Mouse (Mus musculus) embryo, embryonic 11.5 days (tissue): ENCODE data around the gene Tspan17.
"Not testable (repeated sequence)": the region's sequence is repeated elsewhere in the genome, so short reads cannot be mapped to it uniquely, and the experiment has no call there.

ENCODE experiments used
- DNase-seq: peaks from one replicate; pipeline ENCODE4 v3.0.0-alpha.2; 2012; ENCODE audit warnings: low read depth, low spot score

Tspan17 gene

GRCm38 (mm10) chr13:54760906-54761305 is 28.3 kb upstream of the Tspan17 start:
- no peak for DNase-seq

- DNase-seq: no peak
Observed at GRCm38 (mm10) chr13:54765281-54766191, 23.6 kb upstream of the Tspan17 start.

GRCm38 (mm10) chr13:54766192-54766768 is 22.9 kb upstream of the Tspan17 start, which contains the start of gene Sncb:
Gene Sncb, minus strand, starts transcription at chr13:54766595.
- DNase-seq: peak; percentile 29

GRCm38 (mm10) chr13:54767012-54767411 is 22.2 kb upstream of the Tspan17 start:
- DNase-seq: no peak

GRCm38 (mm10) chr13:54780592-54780991 is 8.6 kb upstream of the Tspan17 start:
- no peak for DNase-seq

GRCm38 (mm10) chr13:54781086-54781485 is 8.1 kb upstream of the Tspan17 start:
- DNase-seq: no peak

GRCm38 (mm10) chr13:54783235-54783634 is 5.9 kb upstream of the Tspan17 start:
- no peak for DNase-seq

- no peak for DNase-seq
Observed at GRCm38 (mm10) chr13:54783698-54784097, 5.5 kb upstream of the Tspan17 start, which contains the start of gene Eif4e1b. Gene Eif4e1b, plus strand, starts transcription at chr13:54783998.

- DNase-seq: not testable (repeated sequence)
Observed at GRCm38 (mm10) chr13:54787591-54787990, 1.6 kb upstream of the Tspan17 start.

- no peak for DNase-seq
Observed at GRCm38 (mm10) chr13:54789561-54790397, 602 bp downstream of the Tspan17 start.

GRCm38 (mm10) chr13:54792259-54793230 is 3.4 kb downstream of the Tspan17 start:
- DNase-seq: no peak

- no peak for DNase-seq
Observed at GRCm38 (mm10) chr13:54794002-54794577, 4.9 kb downstream of the Tspan17 start.

- no peak for DNase-seq
Observed at GRCm38 (mm10) chr13:54794843-54795242, 5.7 kb downstream of the Tspan17 start.

- no peak for DNase-seq
Observed at GRCm38 (mm10) chr13:54797356-54797755, 8.2 kb downstream of the Tspan17 start.

GRCm38 (mm10) chr13:54797861-54798643 is 8.9 kb downstream of the Tspan17 start:
- no peak for DNase-seq

GRCm38 (mm10) chr13:54798740-54799139 is 9.6 kb downstream of the Tspan17 start:
- DNase-seq: no peak

GRCm38 (mm10) chr13:54799701-54800100 is 10.5 kb downstream of the Tspan17 start:
- DNase-seq: peak; percentile 68

- DNase-seq: no peak
Observed at GRCm38 (mm10) chr13:54800206-54800605, 11.0 kb downstream of the Tspan17 start.

GRCm38 (mm10) chr13:54803010-54803409 is 13.8 kb downstream of the Tspan17 start:
- no peak for DNase-seq
